Mouse (Mus musculus): Measurements from ENCODE around the gene Dok1.

DNA sequence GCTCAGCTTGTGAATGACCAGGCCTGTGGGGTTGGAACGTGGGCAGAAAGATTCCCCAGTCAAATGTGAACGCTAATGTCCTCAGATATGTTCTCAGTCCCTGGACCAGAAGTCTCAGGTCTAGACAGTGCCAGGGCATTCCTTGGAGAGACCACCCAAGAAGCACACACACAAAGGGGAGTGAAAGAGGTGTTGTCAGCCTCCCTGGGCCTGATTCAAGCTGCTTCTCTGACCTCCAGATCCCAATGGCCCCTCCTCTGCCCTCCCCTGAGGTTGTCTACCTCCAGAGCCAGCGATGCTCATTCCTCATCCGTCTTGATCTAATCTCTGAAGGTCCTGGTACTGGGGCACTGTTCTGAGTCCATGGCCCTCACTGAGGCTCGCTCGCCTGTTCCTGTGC lies 10.3 kb upstream of the Dok1 start:
- no peak for TF ChIP-seq MYOD1 (IDR thresholded peaks at IDR 0.05; ENCODE audit: control insufficient read depth in 1 of 3, insufficient read length in 2 of 3, low read depth in 2 of 3)
- TF ChIP-seq POLR2AphosphoS2 (IDR thresholded peaks at IDR 0.05; ENCODE audit: insufficient read length, low read depth), result no peak
- no peak for TF ChIP-seq POLR2A (IDR thresholded peaks at IDR 0.05; ENCODE audit: insufficient read length, low read depth)
- no peak for TF ChIP-seq CEBPB (IDR thresholded peaks at IDR 0.05; ENCODE audit: insufficient read depth, poor library complexity, severe bottlenecking)
- no peak for TF ChIP-seq E2F4 (IDR thresholded peaks at IDR 0.05; ENCODE audit: insufficient read depth)
